Mouse (Mus musculus): ENCODE measurements around the gene Srr.

DNA sequence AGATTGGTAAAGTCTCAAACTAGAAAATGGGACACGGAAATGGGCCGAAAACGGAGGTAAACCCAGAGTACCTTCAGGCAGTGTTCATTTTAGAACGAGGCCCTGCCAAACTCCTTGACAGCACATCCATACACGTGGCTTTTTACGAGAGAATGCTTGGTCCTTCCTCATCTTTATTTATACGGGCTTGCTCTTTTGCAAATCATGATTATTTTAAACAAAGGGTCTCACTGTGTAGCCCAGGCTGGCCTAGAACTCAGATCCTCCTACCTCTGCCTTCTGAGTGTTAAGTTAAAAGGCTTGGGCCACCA, 27.3 kb downstream of the Srr start:
- TF ChIP-seq GATA1 (IDR thresholded peaks at IDR 0.05; ENCODE audit: low read length) (no peak), TAL1 (IDR thresholded peaks at IDR 0.05; ENCODE audit: low read length) (no peak)
